Mouse (Mus musculus): ENCODE measurements around the gene Cybrd1. TPM values are rescaled to one million over a fixed set of nuclear protein-coding genes. Genes with fewer than 3 reads are reported as not detected.

Cybrd1 gene
- total RNA-seq, 2 experiments from 2014 or later, result not detected

GRCm38 (mm10) chr2:71162831-71163621 is 45.3 kb downstream of the Cybrd1 start:
- ATAC-seq (replicated peaks; ENCODE audit: low FRiP score, poor library complexity, severe bottlenecking), result peak; percentile 46; the same call in 1 of the 2 replicates

- no peak for ATAC-seq (replicated peaks; ENCODE audit: low FRiP score, poor library complexity, severe bottlenecking)
These were observed 49.5 kb downstream of the Cybrd1 start for GRCm38 (mm10) chr2:71167211-71167610.

GRCm38 (mm10) chr2:71168461-71169021 is 50.8 kb downstream of the Cybrd1 start:
- no peak for ATAC-seq (replicated peaks; ENCODE audit: low FRiP score, poor library complexity, severe bottlenecking)

- ATAC-seq (replicated peaks; ENCODE audit: low FRiP score, poor library complexity, severe bottlenecking), result no peak
These were observed 55.3 kb downstream of the Cybrd1 start for GRCm38 (mm10) chr2:71173031-71173430.

- no peak for ATAC-seq (replicated peaks; ENCODE audit: low FRiP score, poor library complexity, severe bottlenecking)
These were observed 58.9 kb downstream of the Cybrd1 start for GRCm38 (mm10) chr2:71176329-71177249.

GRCm38 (mm10) chr2:71177250-71177615 is 59.5 kb downstream of the Cybrd1 start:
- ATAC-seq (replicated peaks; ENCODE audit: low FRiP score, poor library complexity, severe bottlenecking), result no peak

- ATAC-seq (replicated peaks; ENCODE audit: low FRiP score, poor library complexity, severe bottlenecking), result no peak
These were observed 60.0 kb downstream of the Cybrd1 start for GRCm38 (mm10) chr2:71177760-71178159.

- no peak for ATAC-seq (replicated peaks; ENCODE audit: low FRiP score, poor library complexity, severe bottlenecking)
These were observed 62.0 kb downstream of the Cybrd1 start for GRCm38 (mm10) chr2:71179716-71180115.

GRCm38 (mm10) chr2:71180566-71181217 is 63.0 kb downstream of the Cybrd1 start:
- no peak for ATAC-seq (replicated peaks; ENCODE audit: low FRiP score, poor library complexity, severe bottlenecking)

GRCm38 (mm10) chr2:71187950-71188349 is 70.2 kb downstream of the Cybrd1 start:
- ATAC-seq (replicated peaks; ENCODE audit: low FRiP score, poor library complexity, severe bottlenecking), result peak; percentile 83

GRCm38 (mm10) chr2:71188861-71189260 is 71.1 kb downstream of the Cybrd1 start:
- no peak for ATAC-seq (replicated peaks; ENCODE audit: low FRiP score, poor library complexity, severe bottlenecking)

GRCm38 (mm10) chr2:71191391-71192194 is 73.9 kb downstream of the Cybrd1 start:
- no peak for ATAC-seq (replicated peaks; ENCODE audit: low FRiP score, poor library complexity, severe bottlenecking)

- no peak for ATAC-seq (replicated peaks; ENCODE audit: low FRiP score, poor library complexity, severe bottlenecking)
These were observed 74.6 kb downstream of the Cybrd1 start for GRCm38 (mm10) chr2:71192195-71192807.

Other genes with a start within 250 kb of the Cybrd1 start
- 0.84 and 3.6 TPM in 2 replicates for gene Dcaf17, start 62.6 kb upstream of the Cybrd1 start, total RNA-seq (2015; ENCODE audit: low replicate concordance)
- gene Dcaf17, start 62.6 kb upstream of the Cybrd1 start, total RNA-seq (2017; ENCODE audit: low replicate concordance), result 8.8 and 9.1 TPM in 2 replicates
- gene Mettl8, start 62.3 kb upstream of the Cybrd1 start, total RNA-seq (2015; ENCODE audit: low replicate concordance), result 12.3 and 17.6 TPM in 2 replicates
- gene Mettl8, start 62.3 kb upstream of the Cybrd1 start, total RNA-seq (2017; ENCODE audit: low replicate concordance), result 7.3 and 28.8 TPM in 2 replicates
- gene Dync1i2, start 93.8 kb downstream of the Cybrd1 start, total RNA-seq (2015; ENCODE audit: low replicate concordance), result 55.9 and 133 TPM in 2 replicates
- 52.0 and 69.4 TPM in 2 replicates for gene Dync1i2, start 93.8 kb downstream of the Cybrd1 start, total RNA-seq (2017; ENCODE audit: low replicate concordance)
- 11.2 and 18.0 TPM in 2 replicates for gene Slc25a12, start 249.8 kb downstream of the Cybrd1 start, total RNA-seq (2015; ENCODE audit: low replicate concordance)
- gene Slc25a12, start 249.8 kb downstream of the Cybrd1 start, total RNA-seq (2017; ENCODE audit: low replicate concordance), result 15.8 and 25.6 TPM in 2 replicates

All from erythroid progenitor cell, adult 5-6 weeks (primary cell).